Comparison of ENCODE assay signal across 10 mouse cellular contexts in genomic region chr17:26953201-26953600, GRCm38 (mm10). TPM values are rescaled to one million over a fixed set of nuclear protein-coding genes. Genes with fewer than 3 reads are reported as not detected.
A peak's percentile ranks its signal among the peaks of the same experiment; 100 is the strongest.
DNase-seq lines count a peak whose midpoint lies in the region; ATAC-seq lines count a peak whose summit lies in the region.
"Had no signal": no experiment of that assay in that cellular context is flagged by ENCODE, and none has a peak within 500 bp of the region (broad histone marks: within the 10 kb centered on the region; RNA-seq: fewer than 3 reads in every experiment).

No protein-coding gene starts in this region.

- peaks cover 28% of the 10 kb centered on the region for H3K36me3 ChIP-seq in heart, embryonic 12.5 days
- peaks cover 47% of the 10 kb centered on the region for H3K36me3 ChIP-seq in embryonic facial prominence, embryonic 10.5 days (replicated peaks)
- peaks cover 11% of the 10 kb centered on the region for H3K36me3 ChIP-seq in heart, embryonic 16.5 days (ENCODE audit: control insufficient read depth, insufficient read depth)
- peaks cover 34% of the 10 kb centered on the region for H3K36me3 ChIP-seq in limb, embryonic 15.5 days

- peak overlapping the region; percentile 66; the same call in 1 of the 2 replicates for H3K9ac ChIP-seq in heart, embryonic 12.5 days
- H3K9ac ChIP-seq in heart, embryonic 16.5 days (ENCODE audit: low read length): peak overlapping the region; percentile 50; the same call in 1 of the 2 replicates
- H3K9ac ChIP-seq in limb, embryonic 15.5 days: no peak overlapping the region

- peak overlapping the region; percentile 95 for H3K27ac ChIP-seq in heart, embryonic 12.5 days (ENCODE audit: poor library complexity, severe bottlenecking)
- peak overlapping the region; percentile 88 for H3K27ac ChIP-seq in embryonic facial prominence, embryonic 10.5 days (replicated peaks)
- peak overlapping the region; percentile 87 for H3K27ac ChIP-seq in heart, embryonic 16.5 days (ENCODE audit: low read length)
- H3K27ac ChIP-seq in limb, embryonic 15.5 days: no peak overlapping the region

- H3K4me2 ChIP-seq in heart, embryonic 12.5 days: peak overlapping the region; percentile 75
- H3K4me2 ChIP-seq in heart, embryonic 16.5 days (ENCODE audit: low read depth, low read length): peak overlapping the region; percentile 48
- peak overlapping the region; percentile 57 for H3K4me2 ChIP-seq in limb, embryonic 15.5 days

- no peaks in the 10 kb centered on the region for H3K9me3 ChIP-seq in heart, embryonic 12.5 days (replicated peaks)
- H3K9me3 ChIP-seq in embryonic facial prominence, embryonic 10.5 days: no peaks in the 10 kb centered on the region
- no peaks in the 10 kb centered on the region for H3K9me3 ChIP-seq in heart, embryonic 16.5 days (replicated peaks; ENCODE audit: control insufficient read depth, low read length)
- no peaks in the 10 kb centered on the region for H3K9me3 ChIP-seq in limb, embryonic 15.5 days

- no peaks in the 10 kb centered on the region for H3K27me3 ChIP-seq in heart, embryonic 12.5 days (replicated peaks)
- H3K27me3 ChIP-seq in embryonic facial prominence, embryonic 10.5 days (replicated peaks; ENCODE audit: low read depth, poor library complexity, severe bottlenecking): peaks cover 18% of the 10 kb centered on the region
- no peaks in the 10 kb centered on the region for H3K27me3 ChIP-seq in heart, embryonic 16.5 days (ENCODE audit: control insufficient read depth, insufficient read depth, low read length)
- no peaks in the 10 kb centered on the region for H3K27me3 ChIP-seq in limb, embryonic 15.5 days

- H3K4me3 ChIP-seq in heart, embryonic 12.5 days: peak overlapping the region; percentile 33; the same call in 1 of the 2 replicates
- peak overlapping the region; percentile 77 for H3K4me3 ChIP-seq in embryonic facial prominence, embryonic 10.5 days
- no peak overlapping the region for H3K4me3 ChIP-seq in heart, embryonic 16.5 days (ENCODE audit: low read length)
- H3K4me3 ChIP-seq in limb, embryonic 15.5 days: no peak overlapping the region

- DNase-seq in heart, adult 9 months (ENCODE audit: low spot score in 2 of 2): no peak
- DNase-seq in embryonic facial prominence, embryonic 10.5 days (ENCODE audit: low spot score): no peak
- DNase-seq in embryo, embryonic 11 days: no peak
- DNase-seq in gastrocnemius, postnatal 25 days: no peak
- DNase-seq: cerebellum, adult 11-12 months; left cerebral cortex, postnatal 4 days had no signal

- H3K4me1 ChIP-seq in heart, embryonic 12.5 days (replicated peaks): peaks cover 73% of the 10 kb centered on the region
- peaks cover 59% of the 10 kb centered on the region for H3K4me1 ChIP-seq in embryonic facial prominence, embryonic 10.5 days
- peaks cover 43% of the 10 kb centered on the region for H3K4me1 ChIP-seq in heart, embryonic 16.5 days (ENCODE audit: control insufficient read depth, insufficient read depth, low read length)
- peaks cover 56% of the 10 kb centered on the region for H3K4me1 ChIP-seq in limb, embryonic 15.5 days

- ATAC-seq in heart, embryonic 12.5 days (ENCODE audit: insufficient number of reproducible peaks, low FRiP score): no peak
- ATAC-seq in heart, embryonic 16.5 days (replicated peaks; ENCODE audit: extremely low read depth, insufficient read depth, low FRiP score): no peak
- ATAC-seq in limb, embryonic 15.5 days (ENCODE audit: insufficient number of reproducible peaks, low FRiP score, low TSS enrichment, low read depth): no peak
- no peak for ATAC-seq in erythroblast, adult 5-6 weeks (replicated peaks; ENCODE audit: low FRiP score, poor library complexity, severe bottlenecking)

- 22% methylated on average over 6 of the region's 6 CpGs for WGBS in heart, embryonic 12.5 days
- 22% methylated on average over 6 of the region's 6 CpGs for WGBS in embryonic facial prominence, embryonic 10.5 days
- 28% methylated on average over 6 of the region's 6 CpGs for WGBS in heart, embryonic 16.5 days
- 38% methylated on average over 6 of the region's 6 CpGs for WGBS in limb, embryonic 15.5 days

RNA-seq across cellular contexts. Expression of gene Syngap1, which starts 12.1 kb away (rescaled TPM):
- polyA plus RNA-seq in heart, embryonic 12.5 days (2016; fragmentation: Nextera tagmentation; extraction: Ambion mirVana): 1.2 and 2.2 TPM in 2 replicates
- polyA plus RNA-seq in embryonic facial prominence, embryonic 10.5 days (2016; fragmentation: Nextera tagmentation; extraction: Ambion mirVana): 1.4 and 1.6 TPM in 2 replicates
- polyA plus RNA-seq in heart, embryonic 16.5 days (2015; fragmentation: Nextera tagmentation; extraction: Ambion mirVana): 1.2 and 1.3 TPM in 2 replicates
- polyA plus RNA-seq in limb, embryonic 15.5 days (2015; fragmentation: Nextera tagmentation; extraction: Ambion mirVana): 1.6 and 1.9 TPM in 2 replicates
- total RNA-seq in erythroblast, adult 5-6 weeks (2015; ENCODE audit: low replicate concordance): 0.42 and 2.5 TPM in 2 replicates
- total RNA-seq in erythroblast, adult 5-6 weeks (2017; ENCODE audit: low replicate concordance): 0.60 and 5.3 TPM in 2 replicates
- total RNA-seq in gastrocnemius, postnatal 25 days (2021): 1 to 10 TPM; 2.7 to 4.7 TPM

RNA-seq across cellular contexts. Expression of gene Cuta, which starts 13.8 kb away (rescaled TPM):
- 148 and 155 TPM in 2 replicates for polyA plus RNA-seq in heart, embryonic 12.5 days (2016; fragmentation: Nextera tagmentation; extraction: Ambion mirVana)
- polyA plus RNA-seq in embryonic facial prominence, embryonic 10.5 days (2016; fragmentation: Nextera tagmentation; extraction: Ambion mirVana): 176 and 182 TPM in 2 replicates
- 163 and 169 TPM in 2 replicates for polyA plus RNA-seq in heart, embryonic 16.5 days (2015; fragmentation: Nextera tagmentation; extraction: Ambion mirVana)
- 158 and 172 TPM in 2 replicates for polyA plus RNA-seq in limb, embryonic 15.5 days (2015; fragmentation: Nextera tagmentation; extraction: Ambion mirVana)
- total RNA-seq in erythroblast, adult 5-6 weeks (2015; ENCODE audit: low replicate concordance): 33.6 and 59.6 TPM in 2 replicates
- 10.2 and 14.4 TPM in 2 replicates for total RNA-seq in erythroblast, adult 5-6 weeks (2017; ENCODE audit: low replicate concordance)
- total RNA-seq in gastrocnemius, postnatal 25 days (2021): 10 to 100 TPM; 83.7 to 87.0 TPM

RNA-seq across cellular contexts. Expression of gene Zbtb9, which starts 19.8 kb away (rescaled TPM):
- polyA plus RNA-seq in heart, embryonic 12.5 days (2016; fragmentation: Nextera tagmentation; extraction: Ambion mirVana): 10.3 and 10.7 TPM in 2 replicates
- polyA plus RNA-seq in embryonic facial prominence, embryonic 10.5 days (2016; fragmentation: Nextera tagmentation; extraction: Ambion mirVana): 20.1 and 20.6 TPM in 2 replicates
- polyA plus RNA-seq in heart, embryonic 16.5 days (2015; fragmentation: Nextera tagmentation; extraction: Ambion mirVana): 10.0 and 12.0 TPM in 2 replicates
- polyA plus RNA-seq in limb, embryonic 15.5 days (2015; fragmentation: Nextera tagmentation; extraction: Ambion mirVana): 13.5 and 14.1 TPM in 2 replicates
- 1.3 TPM in 1 of 2 replicates, not detected in the other for total RNA-seq in erythroblast, adult 5-6 weeks (2015; ENCODE audit: low replicate concordance)
- 5.3 and 6.0 TPM in 2 replicates for total RNA-seq in erythroblast, adult 5-6 weeks (2017; ENCODE audit: low replicate concordance)
- under 1 TPM; 0.43 to 0.92 TPM for total RNA-seq in gastrocnemius, postnatal 25 days (2021)

RNA-seq across cellular contexts. Expression of gene Phf1, which starts 20.3 kb away (rescaled TPM):
- 9.0 and 9.4 TPM in 2 replicates for polyA plus RNA-seq in heart, embryonic 12.5 days (2016; fragmentation: Nextera tagmentation; extraction: Ambion mirVana)
- polyA plus RNA-seq in embryonic facial prominence, embryonic 10.5 days (2016; fragmentation: Nextera tagmentation; extraction: Ambion mirVana): 3.8 and 4.7 TPM in 2 replicates
- polyA plus RNA-seq in heart, embryonic 16.5 days (2015; fragmentation: Nextera tagmentation; extraction: Ambion mirVana): 7.5 and 8.7 TPM in 2 replicates
- 11.4 and 13.0 TPM in 2 replicates for polyA plus RNA-seq in limb, embryonic 15.5 days (2015; fragmentation: Nextera tagmentation; extraction: Ambion mirVana)
- 4.0 TPM in 2 replicates for total RNA-seq in erythroblast, adult 5-6 weeks (2015; ENCODE audit: low replicate concordance)
- total RNA-seq in erythroblast, adult 5-6 weeks (2017; ENCODE audit: low replicate concordance): 2.5 and 4.1 TPM in 2 replicates
- total RNA-seq in gastrocnemius, postnatal 25 days (2021): 1 to 10 TPM; 5.1 to 5.9 TPM

RNA-seq across cellular contexts. Expression of gene Kifc5b, which starts 36.3 kb away (rescaled TPM):
- 5.2 and 5.7 TPM in 2 replicates for polyA plus RNA-seq in heart, embryonic 12.5 days (2016; fragmentation: Nextera tagmentation; extraction: Ambion mirVana)
- 11.6 and 12.1 TPM in 2 replicates for polyA plus RNA-seq in embryonic facial prominence, embryonic 10.5 days (2016; fragmentation: Nextera tagmentation; extraction: Ambion mirVana)
- 6.2 and 6.9 TPM in 2 replicates for polyA plus RNA-seq in heart, embryonic 16.5 days (2015; fragmentation: Nextera tagmentation; extraction: Ambion mirVana)
- 4.7 and 5.8 TPM in 2 replicates for polyA plus RNA-seq in limb, embryonic 15.5 days (2015; fragmentation: Nextera tagmentation; extraction: Ambion mirVana)
- 3.3 and 5.6 TPM in 2 replicates for total RNA-seq in erythroblast, adult 5-6 weeks (2015; ENCODE audit: low replicate concordance)
- 18.9 and 30.1 TPM in 2 replicates for total RNA-seq in erythroblast, adult 5-6 weeks (2017; ENCODE audit: low replicate concordance)
- under 1 TPM; 0.31 to 0.56 TPM for total RNA-seq in gastrocnemius, postnatal 25 days (2021)

Comparison
In these comparisons a context has a peak if more than half of its experiments do, and no peak if none do; other contexts are left out.
1. H3K4me3 ChIP-seq: peak in heart, embryonic 12.5 days (single experiment) and embryonic facial prominence, embryonic 10.5 days (single experiment); none in heart, embryonic 16.5 days (single experiment) and limb, embryonic 15.5 days (single experiment).
2. Peak in every context shown above with its lines, with median percentiles within 50 percentile points of each other: H3K4me2 ChIP-seq.